Mouse (Mus musculus) hindlimb bud, embryonic 11.5 days (tissue): Measurements from ENCODE around the gene Slc17a8.
"Not testable (repeated sequence)": the region's sequence is repeated elsewhere in the genome, so short reads cannot be mapped to it uniquely, and the experiment has no call there.

Experiments used
- DNase-seq: peaks from one replicate; pipeline ENCODE4 v3.0.0-alpha.2; 2012; ENCODE audit warnings: low read depth, low spot score; ENCODE audit errors: extremely low spot score

Slc17a8 gene

DNA sequence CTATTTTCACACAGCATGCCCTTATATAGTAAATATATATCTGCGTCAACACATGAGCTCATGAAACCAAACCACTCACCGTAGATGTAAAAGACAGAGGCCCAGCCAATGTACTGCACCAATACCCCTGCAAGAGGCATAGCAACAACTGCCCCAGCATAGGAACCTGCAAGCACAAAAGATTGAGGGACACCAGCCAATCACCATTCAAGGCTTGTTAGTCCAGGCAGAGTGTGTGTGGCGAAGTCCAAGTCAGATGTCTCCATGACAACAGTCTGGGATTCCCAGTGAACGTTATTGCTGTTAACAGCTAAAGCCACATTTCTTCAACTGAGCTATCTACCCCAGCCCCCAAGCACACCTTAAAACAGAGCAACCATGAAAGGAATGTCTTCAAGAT is 28.3 kb downstream of the Slc17a8 start:
- no peak for DNase-seq

DNA sequence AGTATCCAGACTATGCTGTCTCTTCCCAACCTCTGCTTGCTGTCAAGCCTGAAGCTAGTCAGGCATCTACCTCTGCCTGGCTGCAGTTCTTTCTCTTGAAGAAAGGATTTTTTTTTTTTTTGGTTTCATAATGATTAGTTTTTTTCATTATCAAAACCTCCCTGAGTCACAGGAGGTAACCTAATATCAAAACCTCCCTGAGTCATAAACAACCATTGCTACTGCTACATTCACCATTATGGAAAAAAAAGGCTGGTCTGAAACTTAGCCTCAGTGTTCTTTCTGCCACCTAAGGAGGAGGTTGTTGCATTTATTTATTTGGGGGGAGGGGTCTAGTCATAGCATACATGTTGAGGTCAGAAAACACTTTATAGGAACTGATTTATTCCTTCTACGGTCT is 31.2 kb downstream of the Slc17a8 start:
- DNase-seq = no peak

DNA sequence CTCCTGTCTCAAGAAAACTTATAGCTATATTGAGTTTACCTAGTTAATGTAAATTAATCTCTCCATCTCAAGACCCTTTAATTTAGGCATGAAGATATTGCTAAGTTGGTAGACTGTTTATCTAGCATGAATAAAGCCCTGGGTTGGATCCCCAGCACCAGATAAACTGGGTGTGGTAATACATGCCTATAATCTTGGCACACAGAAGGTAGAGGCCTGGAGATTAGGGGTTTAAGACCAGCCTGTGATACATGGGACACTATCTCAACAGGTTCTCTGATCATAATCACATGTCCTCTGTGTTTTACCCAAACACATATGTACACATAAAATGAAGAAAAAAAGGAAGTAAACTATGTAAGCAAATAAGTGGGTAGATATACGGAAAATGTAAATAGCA is 32.3 kb downstream of the Slc17a8 start:
- DNase-seq = no peak

DNA sequence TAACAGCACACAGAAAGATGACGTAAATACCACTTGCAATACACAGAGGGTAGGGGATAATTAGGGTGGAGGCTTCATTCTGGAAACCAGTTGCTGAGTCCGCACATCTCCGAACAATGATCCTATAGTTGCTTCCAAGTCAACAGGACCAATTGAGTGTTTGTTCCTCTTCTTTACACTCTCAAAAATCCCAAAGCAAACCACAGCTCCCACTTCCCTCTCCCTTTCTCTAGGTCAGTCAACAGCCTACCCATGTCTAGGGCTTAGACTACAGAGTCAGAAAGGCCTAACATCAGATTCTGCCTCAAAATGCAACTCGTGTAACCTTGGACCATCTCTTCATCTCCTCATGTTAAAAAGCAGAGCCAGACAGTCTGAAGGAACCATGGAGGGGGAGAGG is 36.3 kb downstream of the Slc17a8 start:
- DNase-seq = no peak

DNA sequence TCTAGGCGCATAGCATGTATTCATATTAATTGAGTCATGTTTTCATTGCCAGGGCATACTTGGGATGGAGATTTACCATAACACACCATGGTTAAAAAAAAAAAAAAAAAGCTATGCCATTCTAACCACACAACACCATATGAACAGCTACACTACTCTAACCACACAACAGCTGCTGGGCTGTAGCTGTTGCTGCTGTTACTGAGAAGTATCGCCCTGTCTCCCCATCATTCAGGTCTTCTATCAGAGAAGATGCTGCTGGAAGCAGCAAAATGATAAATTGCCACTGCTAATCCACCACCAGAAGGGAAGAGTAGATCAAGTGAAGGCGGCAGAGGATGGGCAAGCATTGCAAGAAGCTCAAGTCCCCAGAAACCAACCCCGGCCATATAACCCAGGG is 42.3 kb downstream of the Slc17a8 start:
- DNase-seq = no peak

DNA sequence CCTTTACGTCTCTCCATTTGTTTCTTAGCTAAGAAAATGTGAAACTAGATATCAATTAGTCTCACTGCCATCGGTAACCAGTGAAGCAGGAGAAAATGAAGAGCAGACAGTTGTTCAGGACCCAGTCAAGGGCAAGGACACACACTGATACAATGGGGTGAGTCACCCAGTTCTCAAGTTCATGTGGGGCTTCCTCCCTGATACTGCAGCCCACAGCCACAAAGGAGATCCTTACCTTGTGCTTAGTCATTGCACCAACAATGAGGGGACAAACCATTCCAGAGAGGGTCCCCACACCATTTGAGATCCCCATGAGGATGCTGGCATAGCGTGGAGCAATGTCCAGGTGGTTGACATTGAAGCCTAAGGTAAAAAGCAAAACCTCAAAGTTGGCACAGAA is 43.4 kb downstream of the Slc17a8 start:
- DNase-seq = no peak

DNA sequence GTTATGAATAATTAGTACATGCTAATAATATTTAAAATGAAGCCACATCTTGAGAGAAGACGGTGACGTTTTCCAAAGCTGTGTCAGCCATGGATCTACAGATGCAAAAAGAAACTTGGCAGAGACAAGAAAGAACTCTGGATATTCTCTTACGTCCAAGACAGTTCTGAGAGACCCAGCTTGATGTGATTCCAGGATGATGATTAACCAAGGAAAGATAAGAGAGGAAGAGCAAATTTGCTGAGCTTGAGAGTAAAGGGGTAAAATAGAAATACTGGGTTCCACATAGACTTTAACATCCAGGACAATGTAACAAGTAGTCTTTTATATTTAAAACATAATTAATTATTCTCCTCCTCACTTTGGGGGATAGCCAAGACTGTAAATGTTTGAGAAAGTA is 47.6 kb downstream of the Slc17a8 start:
- DNase-seq = no peak

DNA sequence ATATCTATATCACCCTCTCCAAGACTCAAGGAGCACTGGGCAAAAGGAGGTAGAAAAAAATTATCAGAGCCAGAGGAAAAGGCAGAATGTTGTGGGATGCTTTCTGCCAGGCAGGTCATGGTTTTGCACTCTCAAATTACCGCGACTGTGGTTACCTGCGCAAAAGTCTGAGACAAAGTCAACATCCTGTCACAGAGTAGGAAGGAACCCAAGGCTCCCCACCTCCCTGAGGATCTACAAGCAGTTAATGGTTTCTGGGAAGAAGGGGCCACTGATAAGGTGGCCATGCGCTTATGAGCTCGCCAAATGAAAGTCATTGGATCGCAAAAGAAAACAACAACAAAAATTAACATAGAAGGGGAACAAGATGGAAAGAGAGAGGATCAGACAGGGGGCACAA is 48.1 kb downstream of the Slc17a8 start:
- no peak for DNase-seq

DNA sequence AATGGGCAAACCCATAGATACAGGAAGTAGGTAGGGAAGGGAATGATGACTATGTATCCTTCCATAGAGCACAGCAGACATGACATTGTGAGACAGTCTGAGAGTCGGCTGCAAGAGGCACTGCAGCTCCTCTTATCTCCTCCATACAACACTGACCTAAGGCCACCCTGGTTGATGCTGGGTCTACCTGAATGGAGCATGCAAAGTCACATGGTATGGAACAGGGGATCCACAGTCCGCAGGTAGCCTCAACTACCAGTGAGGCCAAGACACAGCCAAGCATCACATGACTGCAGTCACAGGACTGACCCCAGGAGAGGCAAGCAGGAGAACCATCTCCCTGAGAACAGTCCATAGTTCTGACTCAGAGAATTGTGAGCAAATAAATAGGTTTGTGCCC is 53.7 kb downstream of the Slc17a8 start:
- no peak for DNase-seq

DNA sequence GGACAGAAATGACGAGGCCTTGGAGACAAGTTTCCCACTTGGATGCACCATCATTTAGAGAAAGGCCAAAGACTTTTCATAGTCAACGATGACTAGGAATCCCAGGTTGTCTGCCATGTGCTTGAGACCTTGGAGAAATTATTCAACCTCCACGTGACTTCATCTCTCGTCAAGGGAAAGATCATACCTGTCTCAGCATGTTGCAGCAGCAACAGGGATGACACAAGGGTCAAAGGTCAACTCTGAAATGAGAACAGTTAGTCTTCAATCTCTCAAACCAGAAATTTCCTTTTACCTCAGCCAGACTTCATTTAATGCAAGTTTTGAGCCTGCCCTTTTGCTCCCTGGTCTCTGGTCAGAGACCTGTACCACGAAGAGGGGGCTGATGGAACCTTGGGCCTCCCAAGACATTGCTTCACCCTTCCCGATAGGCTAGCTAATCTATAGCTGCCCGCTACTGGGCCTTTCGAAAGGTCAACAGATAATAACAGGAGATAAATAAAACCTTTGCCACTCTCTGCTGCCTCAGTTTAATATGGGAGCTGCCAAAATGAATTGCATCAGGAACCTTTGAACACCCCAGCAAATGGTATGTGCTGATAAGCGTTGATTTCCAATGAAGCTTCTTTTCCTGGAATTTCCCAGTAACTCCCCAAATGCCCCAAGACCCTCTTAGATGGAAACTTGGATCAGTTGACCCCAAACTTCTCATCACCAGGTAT is 55.6 kb downstream of the Slc17a8 start:
- no peak for DNase-seq

DNA sequence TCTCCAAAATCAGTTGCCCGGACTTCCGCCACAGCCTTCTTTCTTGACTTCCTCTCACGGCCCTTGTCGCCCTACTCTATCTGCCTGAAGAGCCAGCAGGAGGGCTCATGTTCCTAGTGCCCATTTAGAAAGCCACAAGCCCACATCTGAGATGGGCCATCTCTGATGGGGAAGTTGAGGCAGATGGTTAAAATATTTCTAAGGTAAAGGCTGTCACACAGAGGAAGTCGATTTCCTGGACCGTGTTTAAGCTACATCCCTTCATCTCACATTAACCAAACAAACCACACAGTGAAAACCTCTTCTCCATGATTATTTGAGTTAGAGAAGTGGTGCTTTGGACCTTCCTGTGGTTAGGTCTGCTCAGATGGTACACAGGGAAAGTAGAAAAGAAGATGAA is 58.9 kb downstream of the Slc17a8 start:
- DNase-seq = no peak

DNA sequence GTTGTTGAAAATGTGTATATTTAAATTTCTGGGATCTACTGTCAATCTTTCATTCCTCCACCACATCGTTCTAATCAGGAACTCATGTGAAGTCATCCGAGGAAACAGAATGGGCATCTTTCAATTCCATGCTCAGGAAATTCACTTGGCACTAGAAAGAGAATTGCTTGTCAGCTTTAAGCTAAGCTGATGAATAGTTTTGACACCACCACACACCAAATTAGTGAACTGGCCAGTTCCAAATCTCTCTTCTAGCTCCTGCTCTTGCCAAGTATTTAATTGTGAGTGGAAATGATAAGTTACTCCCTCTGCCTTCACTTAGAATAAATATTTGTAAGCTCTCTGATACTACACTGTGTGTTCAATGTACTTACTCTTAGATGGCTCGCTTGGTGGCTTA is 61.7 kb downstream of the Slc17a8 start:
- no peak for DNase-seq

DNA sequence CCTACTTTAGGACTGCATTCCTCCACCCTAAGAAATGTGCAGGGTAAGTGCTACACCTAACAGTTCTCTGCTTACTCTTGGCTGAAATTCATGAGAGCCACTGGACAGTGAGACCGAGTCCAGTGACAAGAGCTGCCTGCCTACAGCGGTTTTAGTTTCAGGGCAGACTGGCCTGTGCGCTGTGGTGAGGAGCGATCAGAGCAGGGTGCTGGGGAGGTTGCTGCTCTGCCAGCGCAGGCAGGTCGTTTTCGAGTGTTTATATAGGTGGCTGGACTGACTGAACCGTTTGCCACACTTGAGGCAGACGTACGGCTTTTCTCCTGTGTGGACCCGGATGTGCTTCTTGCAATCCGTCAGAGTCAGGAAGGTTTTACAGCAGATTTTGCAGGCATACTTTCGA is 66.2 kb downstream of the Slc17a8 start:
- not testable (repeated sequence) for DNase-seq

DNA sequence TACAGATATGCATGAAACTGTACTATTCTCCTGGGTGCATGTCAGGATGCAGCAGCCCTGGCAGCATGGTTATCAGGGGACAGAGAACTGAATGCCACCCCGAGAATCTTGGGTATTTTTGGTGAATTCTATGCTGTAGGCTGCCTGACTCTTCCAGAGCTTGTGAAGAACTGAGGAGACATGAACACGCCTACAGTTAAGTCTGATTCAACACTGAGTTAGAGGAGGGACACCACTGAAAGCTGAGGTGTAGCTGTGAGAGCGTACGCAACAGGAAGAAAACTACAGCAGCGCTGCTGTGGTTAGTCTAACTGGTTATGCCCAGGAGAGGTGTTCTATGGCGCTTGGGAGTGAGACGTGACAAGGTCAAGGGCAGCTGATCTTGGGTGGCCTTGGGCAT is 67.2 kb downstream of the Slc17a8 start:
- not testable (repeated sequence) for DNase-seq

DNA sequence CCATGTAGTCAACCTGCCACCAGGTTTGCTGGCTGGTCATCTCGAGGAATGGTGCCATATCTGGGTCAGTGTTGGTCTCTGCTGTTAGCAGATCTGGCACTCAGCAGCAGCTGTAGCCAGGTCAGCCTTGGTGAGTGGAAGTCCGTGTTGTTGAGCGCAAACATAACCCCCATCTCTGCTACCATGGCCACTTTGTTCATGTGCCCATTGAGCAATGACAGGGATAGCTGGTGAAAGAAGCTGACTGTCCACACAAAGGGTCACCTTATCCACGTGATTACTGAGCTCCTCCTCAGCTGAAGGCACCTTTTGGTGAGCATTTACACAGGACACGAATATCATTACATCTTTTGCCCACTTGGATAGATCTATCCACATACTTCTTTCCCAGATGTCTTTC is 68.0 kb downstream of the Slc17a8 start:
- DNase-seq = no peak

DNA sequence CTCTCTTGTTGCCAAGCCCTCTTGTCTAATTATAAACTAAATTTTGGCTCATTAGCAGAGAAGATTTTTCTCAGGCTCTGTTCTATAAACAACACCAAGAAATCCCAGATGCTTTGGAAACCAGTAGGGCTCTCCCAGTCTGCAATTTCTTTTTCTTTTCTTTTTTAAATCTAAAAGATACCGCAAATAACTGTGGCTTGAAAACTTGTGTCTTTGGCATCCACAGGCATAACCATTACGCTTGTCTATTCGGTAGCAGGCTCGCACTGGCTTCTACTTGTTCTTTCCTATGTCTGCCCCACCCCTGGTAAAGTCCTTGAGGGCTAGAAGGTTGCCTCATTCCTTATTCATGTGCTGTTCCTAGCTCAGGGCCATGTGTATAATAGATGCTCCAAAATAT is 69.4 kb downstream of the Slc17a8 start:
- no peak for DNase-seq

DNA sequence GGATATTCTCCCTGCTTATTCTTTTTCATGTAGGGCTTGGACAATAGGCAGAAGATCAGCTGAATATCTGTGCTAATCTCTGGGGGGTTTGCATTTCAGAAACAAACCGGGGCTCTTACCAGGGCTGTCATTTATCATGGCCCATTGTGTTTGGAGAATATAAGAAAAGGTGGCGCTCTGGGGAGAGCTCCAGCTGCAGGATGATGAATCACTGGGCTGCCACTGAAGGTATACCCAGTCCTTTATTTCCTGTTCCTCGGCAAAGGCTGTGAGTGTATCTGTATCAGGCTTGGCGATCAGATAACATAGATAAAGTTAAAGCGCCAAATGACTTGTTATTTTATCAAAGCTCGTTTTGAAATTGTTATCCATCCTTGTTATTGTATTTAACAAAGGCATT is 73.0 kb downstream of the Slc17a8 start:
- no peak for DNase-seq

DNA sequence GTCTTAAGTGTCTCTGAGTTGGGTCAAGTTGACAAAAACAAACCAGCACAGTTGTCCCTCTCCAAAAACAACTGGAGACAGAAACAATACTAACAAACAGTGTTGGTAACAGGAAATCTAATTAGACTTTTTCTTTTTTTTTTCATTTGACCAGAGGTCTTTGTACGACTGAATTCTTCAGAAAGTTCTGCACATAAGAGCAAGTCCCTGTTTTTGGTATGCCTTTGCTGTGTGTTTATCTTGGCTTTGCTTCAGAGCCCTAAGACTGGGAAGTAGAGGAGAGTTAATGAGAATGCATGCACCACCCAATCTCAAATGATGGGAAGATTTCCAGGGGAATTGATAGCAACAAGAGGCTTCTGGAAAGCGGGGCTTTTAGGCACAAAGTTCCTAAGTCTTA is 74.1 kb downstream of the Slc17a8 start:
- no peak for DNase-seq

DNA sequence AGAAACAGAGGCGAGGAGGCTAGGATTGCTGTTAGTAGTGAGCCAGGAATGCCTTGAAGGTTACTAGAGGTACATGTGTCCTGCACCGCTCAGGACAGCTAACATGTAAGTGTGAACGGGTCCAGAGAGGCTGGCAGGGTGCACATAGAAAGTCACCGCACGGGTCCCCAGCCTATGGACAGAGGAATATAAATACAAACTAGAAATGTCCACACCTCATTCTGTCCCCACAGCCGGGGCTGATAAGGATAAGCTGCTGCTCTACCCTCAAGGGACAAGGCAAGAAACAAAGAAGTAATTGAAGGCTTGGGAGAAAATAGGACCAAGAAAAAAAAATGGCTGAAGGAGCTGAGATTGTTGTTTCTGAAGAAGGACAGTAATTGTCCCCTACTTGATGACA is 77.2 kb downstream of the Slc17a8 start:
- no peak for DNase-seq

DNA sequence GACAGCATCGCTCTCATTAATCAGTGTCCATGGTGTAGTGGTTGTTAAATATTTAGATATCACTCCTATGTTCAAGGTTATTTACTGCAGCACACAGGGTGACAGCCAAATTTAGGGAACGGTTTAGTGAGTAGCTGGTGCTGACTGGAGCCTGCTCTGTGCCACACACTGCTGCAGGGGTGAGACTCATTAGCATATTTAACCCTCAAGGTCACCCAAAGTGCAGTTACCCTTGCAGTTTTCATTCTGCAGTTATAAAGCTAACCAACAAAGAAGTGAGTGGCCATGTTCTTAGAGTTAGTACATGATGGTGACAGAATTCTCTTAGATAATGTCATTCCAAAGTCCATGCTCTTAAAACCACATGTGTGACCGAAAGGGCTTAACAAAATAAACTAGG is 78.7 kb downstream of the Slc17a8 start:
- DNase-seq = no peak

DNA sequence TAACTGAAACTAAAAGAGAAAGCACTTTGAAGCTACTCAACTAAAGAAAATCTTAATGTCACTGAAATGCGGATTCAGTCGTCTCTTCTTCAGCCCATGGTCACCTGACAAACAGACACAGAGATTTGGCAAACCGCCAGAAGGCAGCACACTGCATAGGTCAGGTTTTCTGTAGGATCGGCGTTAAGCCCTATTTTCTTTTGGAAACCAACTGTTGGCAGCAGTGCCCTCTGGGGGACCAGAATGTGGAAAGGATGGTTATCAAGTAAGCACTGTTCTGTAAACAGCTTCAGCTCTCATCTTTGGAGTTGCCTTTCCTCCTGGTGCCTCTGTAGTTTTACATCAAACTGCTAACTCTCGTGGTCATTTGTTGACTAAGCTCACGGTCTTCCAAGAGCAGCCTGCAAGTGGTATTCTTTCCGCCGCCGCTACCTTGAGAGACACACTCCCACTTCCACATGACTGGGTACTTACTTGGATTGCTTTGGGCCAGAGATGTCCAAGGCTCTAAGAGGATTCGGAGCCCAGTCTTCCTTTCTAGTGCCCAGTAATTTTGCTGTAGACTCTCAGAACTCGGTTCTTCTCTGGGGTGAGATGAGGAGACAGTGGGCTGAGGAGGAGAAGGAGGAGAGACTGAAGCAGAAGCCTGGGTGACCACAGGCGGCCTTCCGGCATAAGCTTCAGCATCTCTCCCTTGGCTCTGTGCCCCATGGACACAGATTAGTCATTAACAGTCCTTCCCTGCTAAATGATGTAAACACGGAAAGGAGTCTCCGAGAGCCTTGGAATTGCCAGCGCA is 87.9 kb downstream of the Slc17a8 start, which contains the start of gene Nr1h4:
TSS of gene Nr1h4 (minus strand) at position 657 of the 799 bp plus-strand sequence.
- no peak for DNase-seq

DNA sequence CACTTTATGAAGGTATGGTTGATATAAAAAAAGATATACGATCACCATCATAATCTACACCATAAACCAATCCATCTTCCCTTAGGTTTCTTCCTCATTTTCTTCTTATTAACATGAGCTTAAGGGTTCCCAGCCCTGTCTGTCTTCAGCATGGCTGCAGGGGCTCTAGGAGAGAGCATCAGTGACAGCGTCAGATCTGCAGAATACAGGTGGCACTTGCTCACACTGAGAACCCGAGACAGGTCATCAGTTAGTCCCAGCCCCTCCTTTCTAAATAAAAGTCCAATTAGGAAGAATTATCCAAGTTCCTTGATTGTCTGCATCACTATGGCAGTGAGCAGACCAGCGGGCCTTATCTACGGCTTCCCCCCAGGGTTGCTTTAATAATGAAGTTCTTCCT is 88.6 kb downstream of the Slc17a8 start:
- DNase-seq = no peak

DNA sequence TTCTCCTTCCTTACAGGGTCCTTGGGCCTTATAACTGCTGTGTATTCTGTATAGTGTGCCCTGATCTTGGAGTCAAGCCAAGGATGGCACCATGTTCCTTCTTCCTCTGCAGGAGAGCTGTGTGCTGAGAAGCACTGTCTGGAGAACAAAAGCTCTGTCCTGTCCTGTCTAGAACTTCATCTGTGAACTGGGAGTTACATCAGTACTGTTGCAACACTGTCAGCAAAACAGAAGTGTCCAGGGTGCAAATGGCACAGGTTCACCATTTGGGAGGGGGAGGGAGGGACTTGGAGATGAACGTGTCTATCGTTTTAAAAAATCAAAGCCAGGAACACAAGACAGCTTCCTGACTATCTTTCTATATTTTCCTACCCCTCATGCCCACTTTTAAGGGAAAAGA is 89.1 kb downstream of the Slc17a8 start:
- DNase-seq = no peak
